Mouse (Mus musculus) kidney, adult 2 months (tissue): ENCODE data around the gene Becn1.

Experiments
- CTCF ChIP-seq: fragments of 200-500 bp; conservative IDR thresholded peaks from 2 replicates; pipeline ENCODE4 v1.5.1; 2011; ENCODE audit warnings: low read depth, mild to moderate bottlenecking, control low read depth, low read length, moderate library complexity, mixed read lengths; ENCODE audit not compliant: insufficient read depth, insufficient read length
- POLR2A ChIP-seq: fragments of 200-500 bp; IDR thresholded peaks from one replicate; pipeline ENCODE4 v1.6.1; 2011; ENCODE audit warnings: low read depth, low read length, control low read depth

DNA sequence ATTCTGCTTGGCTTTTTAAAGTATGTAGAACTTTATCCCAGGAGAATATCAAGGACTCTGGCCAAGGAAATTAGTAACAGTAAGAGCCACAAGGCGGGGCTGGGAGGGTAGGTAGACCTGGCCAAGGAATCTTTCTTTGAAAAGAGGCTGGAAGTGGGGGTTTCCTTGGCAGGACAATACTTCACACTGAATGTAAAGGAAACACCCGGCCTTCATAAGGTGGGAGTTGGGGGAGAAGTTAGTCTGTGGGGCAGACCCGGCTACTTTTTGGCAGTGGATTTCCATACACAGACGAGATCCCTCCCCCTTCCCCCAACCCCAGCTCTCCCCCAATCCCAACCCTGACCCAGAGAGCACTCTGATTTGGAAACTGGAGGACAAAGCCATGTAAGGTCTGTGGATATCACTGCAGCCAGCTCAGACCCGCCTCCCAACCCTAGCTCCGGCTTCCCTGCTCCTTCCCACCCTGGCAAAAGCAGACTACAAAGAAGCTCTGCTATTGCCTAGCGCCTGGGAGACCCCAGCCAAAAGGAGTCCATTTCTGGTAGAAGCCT lies 28.4 kb upstream of the Becn1 start, which contains the start of gene Aoc3:
- no peak for TF ChIP-seq CTCF
- no peak for TF ChIP-seq POLR2A
